Mouse (Mus musculus): ENCODE measurements around the gene Nek8.
"Not testable (repeated sequence)": the region's sequence is repeated elsewhere in the genome, so short reads cannot be mapped to it uniquely, and the experiment has no call there.

Gene Nek8

DNA sequence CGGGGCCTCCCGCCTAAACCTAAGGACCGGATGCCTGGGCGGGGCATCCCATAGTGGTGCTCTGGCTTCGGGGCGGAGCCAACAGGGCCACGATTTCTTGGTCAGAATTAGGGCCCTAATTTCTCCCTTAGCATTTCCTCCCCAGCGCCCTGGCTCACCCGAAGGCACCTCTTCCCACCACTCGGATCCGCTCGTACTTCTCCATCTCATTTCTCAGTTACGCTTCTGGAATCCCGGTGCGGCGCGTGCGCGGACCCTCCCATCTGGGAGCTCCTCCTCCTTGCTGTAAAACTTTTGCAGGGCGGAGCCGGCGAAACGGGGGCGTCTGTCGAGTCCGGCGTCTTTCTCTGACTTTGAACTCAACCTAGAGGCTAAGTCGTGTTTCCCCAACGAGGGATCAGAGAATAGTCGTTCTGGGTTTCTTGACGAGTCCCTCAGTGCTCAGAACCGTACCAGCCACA is at the start of gene Nek8, which contains the start of gene Tlcd1:
Gene Nek8, minus strand, starts transcription at position 274 of the 461 bp plus-strand sequence.
Gene Tlcd1, plus strand, starts transcription at position 310 of the 461 bp plus-strand sequence.
- DNase-seq (ENCODE audit: low spot score in 2 of 2), result peak; percentile 89 to 91

DNA sequence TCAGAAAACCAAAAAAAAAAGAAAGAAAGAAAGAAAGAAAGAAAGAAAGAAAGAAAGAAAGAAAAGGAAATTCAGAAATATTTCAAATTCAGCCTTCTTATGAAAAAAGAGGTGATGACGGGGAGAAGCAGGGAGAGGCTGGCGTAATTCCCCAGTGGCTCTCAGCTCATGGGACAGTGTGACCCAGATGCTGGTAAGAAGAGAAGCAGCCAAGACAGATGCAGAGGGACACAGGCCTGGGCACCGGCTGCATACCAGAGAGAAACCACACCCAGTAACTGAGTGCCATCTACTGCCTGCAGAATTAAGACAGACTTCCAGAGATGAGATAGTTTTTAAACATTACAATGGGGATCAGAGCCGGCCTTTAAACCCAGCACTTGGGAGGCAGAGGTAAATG is 47.1 kb upstream of the Nek8 start:
- DNase-seq (ENCODE audit: low spot score in 2 of 2), result no peak

DNA sequence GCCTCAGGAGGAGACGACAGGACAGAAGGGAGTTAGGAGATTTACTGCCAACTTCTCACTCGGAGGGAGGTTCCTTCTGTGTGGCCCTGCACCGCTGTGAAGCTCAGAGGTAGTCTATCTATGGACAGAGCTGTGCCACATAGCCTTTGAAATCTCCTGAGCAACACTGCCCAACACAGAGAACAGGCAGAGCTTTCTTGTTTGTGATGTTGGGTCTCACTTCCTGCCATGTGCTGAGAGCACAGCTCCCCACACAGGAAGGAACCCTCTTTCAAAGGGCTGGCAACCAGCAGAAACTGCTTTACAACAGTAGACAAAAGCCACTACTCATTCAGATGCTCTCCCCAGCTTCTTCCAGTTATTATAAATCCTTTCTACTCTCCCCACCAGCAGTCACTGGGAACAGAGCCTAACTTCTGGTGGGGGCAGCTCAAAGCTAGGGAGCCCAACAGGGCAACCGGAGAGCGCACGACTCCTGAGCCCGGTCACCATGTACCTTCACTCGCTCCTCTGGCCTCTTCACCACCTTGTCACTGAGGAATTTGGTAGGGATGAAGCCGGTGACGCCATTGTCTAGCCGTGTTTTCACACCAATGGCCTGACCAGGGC is 39.3 kb upstream of the Nek8 start:
- DNase-seq (ENCODE audit: low spot score in 2 of 2), result no peak

DNA sequence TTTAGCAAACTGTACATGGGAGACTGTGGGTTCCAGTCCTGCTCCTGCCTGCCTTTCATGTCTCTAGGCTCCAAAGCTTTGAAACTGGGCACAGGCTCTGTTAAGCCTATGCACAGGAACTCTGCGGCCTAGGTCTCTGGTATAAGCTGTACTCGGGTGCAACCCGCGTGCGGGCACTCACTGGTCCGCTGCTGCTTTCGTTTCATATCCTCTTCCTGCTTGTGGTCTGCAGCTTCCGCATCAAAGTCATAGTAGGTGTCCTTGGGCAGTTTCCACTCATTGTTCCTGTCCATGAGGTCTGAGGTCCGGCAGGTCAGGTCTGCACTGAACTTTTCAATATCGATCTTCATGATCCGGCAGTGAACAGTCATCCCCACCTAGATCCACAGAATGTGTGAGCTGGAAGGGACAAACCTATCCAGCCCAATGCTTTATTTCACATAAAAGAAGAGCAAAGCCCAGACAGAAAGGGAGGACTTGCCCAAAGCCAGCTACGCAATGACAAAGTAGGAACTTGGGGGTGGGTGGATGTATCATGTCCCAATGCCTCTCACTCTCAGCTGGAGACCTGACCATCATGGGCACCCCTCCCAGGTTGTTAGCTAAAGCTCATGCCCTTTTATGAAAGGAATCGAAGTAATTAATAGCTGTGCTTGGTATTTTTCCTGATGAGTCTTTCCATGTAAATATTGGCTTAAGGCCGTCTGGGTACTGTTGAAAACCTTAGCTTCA is 36.8 kb upstream of the Nek8 start:
- DNase-seq (ENCODE audit: low spot score in 2 of 2), result no peak

DNA sequence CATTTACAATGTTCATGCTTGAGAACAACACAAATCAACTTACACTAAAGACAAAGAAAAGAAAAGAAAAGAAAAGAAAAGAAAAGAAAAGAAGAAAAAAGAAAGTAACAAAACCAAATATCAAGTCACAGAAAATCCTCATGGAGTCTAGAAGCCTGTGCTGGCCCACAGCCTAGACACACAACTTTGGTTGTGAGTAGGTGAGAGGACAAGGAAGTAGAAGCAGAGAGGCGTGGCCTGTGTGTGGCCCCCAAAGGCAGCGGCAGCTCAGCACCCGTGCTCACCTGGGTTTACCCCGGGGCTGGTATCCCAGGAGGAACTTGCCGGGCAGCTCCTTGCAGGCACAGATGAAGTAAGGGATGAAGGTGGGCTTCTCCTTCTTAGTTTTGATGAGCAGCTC is 35.0 kb upstream of the Nek8 start:
- DNase-seq (ENCODE audit: low spot score in 2 of 2), result no peak

DNA sequence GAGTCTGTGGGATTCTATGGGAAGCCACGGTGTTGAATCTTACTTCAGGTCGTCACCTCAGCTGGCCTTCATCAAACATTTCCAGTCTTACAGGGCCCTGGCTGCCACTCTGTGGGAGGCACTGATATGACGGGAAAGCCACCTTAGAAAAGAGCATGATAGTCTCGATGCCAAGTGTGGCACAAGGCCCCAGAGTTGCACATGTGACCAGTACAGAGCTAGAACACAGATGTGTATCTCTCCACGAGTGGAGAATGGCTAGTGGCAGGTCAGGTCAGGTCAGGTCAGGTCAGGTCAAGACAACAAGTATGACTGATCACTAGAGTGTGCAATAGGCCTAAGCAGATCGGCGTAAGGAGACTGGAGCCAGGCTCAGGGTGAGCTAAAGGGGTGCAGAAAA is 34.1 kb upstream of the Nek8 start:
- no peak for DNase-seq (ENCODE audit: low spot score in 2 of 2)

DNA sequence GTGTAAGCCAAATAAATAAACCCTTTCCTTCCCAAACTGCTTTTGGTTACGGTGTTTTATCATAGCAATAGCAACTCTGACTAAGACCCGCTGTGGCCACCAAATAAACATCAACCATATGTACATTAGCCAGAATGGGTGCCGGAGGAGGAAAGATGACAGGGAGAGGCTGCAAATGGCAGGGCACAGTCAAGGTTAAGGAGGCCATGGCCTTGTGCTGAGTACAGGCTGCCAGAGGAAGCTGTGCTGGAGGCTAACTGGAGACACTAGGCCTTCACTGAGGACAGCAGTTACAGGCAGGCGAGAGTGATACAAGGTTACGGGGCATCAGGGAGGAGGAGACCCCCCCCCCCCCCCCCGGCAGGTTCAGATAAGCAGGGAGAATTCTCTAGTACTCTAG is 33.4 kb upstream of the Nek8 start:
- no peak for DNase-seq (ENCODE audit: low spot score in 2 of 2)

DNA sequence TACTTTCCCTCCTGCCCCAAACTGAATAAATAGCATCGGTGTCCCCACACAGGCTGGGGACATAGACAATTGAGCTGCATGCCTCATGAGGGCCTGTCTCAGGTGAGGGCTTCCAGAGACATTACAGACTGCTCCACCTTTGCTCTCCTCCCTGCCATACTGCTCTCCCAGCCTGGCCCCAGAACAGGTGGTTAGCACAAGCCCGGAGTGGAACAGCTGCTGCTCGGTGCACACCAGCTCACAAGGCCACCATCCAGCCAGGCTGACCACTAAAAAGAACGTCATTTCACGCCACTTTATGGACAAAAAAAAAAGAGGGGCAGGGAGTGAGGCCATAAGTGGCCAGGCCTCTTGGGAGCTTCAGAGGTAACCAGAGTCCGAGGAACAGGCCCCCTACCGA is 30.7 kb upstream of the Nek8 start:
- DNase-seq (ENCODE audit: low spot score in 2 of 2), result no peak

DNA sequence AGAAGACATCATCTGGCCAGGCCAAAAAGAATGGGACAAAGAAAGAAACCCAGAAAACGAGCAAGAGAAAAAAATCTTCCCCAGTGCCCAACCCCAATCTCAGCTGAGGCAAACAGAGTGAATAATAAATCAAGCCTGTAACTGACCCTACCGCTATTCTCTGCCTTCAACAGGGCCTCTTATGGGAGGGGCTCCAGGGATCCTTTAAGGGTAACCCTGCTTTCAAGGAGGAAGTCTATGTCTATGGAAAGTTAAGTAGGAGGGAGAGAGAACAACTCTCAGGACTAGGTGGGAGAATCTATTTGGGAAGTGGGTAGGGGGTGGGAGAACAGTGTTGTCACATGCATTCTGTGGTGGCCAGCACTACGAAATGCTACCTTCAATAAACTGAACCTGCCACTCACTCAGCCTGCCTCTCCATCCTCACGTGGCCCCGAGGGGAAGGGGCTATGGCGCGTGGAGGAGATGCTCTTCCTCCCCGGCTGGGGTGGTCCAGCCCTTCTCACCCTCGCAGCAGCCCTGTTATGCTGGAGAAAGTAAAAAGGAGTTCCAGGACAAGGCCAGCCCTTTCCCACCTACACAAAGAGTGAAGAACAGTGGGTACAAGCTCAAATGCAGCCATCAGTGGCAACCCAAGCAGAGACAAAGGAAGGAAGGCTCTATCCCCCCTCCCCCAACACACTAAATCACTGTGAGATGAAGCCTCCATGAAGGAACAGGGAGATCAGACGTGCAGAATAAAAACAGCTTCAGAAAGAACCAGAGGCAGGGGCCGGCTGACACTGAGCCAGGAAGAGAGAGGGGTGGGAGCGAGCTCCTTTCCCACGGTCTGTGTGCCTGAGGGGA is 29.1 kb upstream of the Nek8 start:
- no peak for DNase-seq (ENCODE audit: low spot score in 2 of 2)

DNA sequence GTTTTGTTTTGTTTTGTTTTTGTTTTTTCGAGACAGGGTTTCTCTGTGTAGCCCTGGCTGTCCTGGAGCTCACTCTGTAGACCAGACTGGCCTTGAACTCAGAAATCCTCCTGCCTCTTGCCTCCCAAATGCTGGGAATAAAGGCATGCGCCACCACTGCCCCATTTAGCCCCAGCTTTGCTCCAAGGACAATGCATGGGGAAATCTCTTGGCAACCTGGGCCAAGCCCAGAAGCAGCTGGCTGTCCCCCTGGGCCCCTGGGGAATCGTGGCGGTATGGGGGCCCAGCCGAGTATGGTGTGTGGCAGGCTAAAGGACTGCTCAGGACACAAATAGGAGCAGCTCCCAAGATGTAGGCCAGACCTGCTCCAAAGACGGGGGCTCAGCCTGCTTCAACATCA is 27.8 kb upstream of the Nek8 start:
- no peak for DNase-seq (ENCODE audit: low spot score in 2 of 2)

DNA sequence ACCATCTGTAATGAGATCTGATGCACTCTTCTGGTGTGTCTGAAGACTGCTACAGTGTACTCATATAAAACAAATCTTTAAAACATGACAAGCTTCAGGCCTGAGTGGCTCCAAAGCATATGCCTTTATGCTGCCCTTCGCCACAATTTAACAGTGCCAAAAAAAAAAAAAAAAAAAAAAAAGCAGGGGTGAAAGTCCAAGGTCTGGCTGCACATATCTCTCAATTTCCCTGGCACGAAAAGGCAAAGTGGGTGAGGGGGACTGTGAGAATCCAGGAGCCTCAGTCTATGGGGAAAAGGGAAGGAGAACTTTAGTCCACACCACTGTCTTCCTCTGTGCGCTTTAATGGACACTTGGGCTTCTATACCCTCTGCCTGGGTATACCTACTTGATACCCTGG is 25.9 kb upstream of the Nek8 start:
- no peak for DNase-seq (ENCODE audit: low spot score in 2 of 2)

DNA sequence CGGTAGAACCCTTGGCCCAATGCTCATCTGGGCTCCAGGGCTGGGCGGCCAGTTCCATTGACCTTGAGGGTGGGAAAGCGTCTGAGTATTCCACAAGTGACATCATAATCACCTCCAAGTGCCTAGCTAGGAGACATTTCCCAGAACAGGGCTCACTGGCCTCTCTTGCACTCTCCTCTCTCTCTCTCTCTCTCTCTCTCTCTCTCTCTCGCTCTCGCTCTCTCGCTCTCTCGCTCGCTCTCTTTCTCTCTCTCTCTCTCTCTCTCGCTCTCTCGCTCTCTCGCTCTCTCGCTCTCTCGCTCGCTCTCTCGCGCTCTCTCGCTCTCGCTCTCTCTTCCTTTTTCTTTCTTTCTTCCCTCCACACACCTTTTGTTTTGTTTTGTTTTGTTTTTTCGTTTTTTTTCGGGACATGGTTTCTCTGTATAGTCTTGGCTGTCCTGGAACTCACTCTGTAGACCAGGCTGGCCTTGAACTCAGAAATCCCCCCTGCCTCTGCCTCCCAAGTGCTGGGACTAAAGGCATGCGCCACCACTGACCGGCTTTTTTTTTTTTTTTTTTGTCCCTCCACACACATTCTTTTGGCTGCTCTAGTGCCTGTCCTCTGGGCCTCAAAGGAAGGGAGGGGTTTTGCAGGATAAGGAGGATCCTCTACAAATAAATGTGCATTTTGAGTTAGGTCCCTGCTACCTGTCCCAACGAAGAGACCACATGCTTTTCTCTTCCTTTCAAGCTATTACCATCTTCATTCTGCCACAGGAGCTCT is 18.8 kb upstream of the Nek8 start:
- no peak for DNase-seq (ENCODE audit: low spot score in 2 of 2)

DNA sequence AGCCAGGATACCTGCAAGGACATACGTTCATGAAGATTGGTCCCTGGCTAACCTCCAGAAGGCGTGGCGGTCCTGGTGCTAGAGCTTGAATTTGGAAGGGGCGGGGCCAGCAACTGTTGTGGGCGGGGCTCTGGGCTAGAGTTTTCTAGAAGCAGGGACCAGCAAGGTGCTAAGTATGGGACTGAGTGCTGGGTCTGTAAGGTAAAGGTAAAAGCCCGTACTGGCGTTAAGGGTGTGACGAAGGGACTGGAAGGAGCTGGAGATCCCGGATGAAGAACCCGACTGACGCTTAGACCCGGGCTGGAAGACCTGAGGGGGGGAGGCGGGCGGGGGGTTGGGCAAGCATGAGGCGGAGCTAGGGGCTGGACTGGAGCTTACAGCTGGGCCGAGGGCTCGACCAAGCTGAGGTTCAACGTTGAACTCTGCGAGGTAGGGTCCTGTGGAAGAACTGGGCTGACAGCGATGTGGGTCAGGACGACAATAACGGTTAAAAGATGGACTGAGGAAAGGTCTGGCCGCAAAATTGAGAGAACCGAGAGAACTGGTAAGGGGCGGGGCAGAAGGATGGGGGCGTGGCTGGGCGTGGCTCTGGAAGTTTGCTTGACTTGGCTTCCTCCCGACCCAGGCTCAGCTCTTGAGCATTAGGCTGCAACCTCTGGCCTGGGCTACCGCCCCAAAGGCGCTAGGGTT is 18.1 kb upstream of the Nek8 start:
- peak; percentile 78 to 84 for DNase-seq (ENCODE audit: low spot score in 2 of 2)

DNA sequence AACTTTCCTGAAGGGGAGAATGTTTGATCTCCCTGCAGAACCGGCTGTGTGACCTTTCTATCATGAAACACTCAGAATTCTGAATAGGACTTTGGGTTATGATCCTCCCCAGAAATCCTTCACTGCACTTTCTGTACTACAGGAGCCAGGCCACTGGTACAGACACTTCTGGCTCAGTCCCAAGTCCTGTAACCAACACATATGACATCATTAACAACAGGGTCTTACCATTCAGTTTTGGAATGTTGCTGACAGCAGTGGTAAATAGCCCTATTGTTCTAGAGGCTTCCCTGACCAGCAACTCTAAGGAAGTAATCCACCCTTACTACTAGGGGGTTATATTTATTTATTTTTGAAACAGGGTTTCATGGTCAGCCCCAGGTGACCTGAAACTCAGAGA is 16.6 kb upstream of the Nek8 start, which contains the start of gene Proca1:
Gene Proca1, plus strand, starts transcription at position 280 of the 400 bp plus-strand sequence.
- no peak for DNase-seq (ENCODE audit: low spot score in 2 of 2)

DNA sequence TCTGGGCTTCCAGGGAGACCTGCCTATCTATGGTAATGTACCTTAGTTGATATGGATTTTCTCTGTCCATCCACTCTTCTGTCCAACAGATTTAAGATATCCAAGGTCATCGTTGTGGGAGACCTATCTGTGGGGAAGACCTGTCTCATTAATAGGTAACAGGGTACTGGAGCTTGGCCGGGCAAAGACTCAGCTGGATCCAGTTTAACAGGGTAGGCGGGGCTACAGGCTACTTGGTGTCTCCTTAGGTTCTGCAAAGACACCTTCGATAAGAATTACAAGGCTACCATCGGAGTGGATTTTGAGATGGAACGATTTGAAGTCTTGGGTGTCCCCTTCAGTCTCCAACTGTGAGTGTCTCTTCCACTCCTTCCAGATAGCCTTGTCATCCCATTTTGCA is 13.6 kb upstream of the Nek8 start:
- DNase-seq (ENCODE audit: low spot score in 2 of 2), result no peak

DNA sequence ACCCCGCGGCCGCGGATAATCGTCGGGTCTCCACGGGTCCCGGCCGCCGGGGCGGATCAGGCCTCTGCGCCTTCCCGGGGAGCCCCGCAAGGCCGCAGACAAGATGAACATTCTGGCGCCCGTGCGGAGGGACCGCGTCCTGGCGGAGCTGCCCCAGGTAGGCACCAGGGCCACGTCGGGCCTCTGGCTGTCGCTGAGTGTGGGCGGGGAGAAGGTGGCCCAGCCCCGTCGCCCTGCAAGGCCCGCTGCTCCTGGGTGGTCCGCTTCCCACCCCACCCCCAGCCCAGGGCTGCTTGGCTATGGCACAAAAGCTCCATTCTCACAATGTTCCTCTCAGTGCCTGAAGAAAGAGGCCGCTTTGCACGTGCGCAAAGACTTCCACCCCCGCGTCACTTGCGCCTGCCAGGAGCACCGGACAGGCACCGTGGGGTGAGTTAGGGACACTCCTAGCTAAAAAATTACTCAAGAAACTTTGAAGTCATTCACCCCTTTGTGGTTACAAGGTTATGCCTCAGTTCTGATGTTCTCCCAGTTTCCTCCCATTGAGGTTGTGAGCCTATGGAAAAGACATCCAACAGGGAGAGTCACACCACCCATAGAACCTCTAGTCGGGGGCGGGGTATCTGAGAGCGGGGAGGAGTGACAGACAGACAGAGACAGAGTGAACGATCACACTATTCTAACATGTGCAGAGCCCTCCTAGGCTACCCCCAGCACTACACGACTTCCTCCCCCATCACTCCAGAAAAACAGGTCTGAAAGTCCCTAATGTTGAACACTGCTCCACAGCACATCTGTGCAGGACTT is 13.0 kb upstream of the Nek8 start:
- DNase-seq (ENCODE audit: low spot score in 2 of 2), result peak; percentile 53 to 58

DNA sequence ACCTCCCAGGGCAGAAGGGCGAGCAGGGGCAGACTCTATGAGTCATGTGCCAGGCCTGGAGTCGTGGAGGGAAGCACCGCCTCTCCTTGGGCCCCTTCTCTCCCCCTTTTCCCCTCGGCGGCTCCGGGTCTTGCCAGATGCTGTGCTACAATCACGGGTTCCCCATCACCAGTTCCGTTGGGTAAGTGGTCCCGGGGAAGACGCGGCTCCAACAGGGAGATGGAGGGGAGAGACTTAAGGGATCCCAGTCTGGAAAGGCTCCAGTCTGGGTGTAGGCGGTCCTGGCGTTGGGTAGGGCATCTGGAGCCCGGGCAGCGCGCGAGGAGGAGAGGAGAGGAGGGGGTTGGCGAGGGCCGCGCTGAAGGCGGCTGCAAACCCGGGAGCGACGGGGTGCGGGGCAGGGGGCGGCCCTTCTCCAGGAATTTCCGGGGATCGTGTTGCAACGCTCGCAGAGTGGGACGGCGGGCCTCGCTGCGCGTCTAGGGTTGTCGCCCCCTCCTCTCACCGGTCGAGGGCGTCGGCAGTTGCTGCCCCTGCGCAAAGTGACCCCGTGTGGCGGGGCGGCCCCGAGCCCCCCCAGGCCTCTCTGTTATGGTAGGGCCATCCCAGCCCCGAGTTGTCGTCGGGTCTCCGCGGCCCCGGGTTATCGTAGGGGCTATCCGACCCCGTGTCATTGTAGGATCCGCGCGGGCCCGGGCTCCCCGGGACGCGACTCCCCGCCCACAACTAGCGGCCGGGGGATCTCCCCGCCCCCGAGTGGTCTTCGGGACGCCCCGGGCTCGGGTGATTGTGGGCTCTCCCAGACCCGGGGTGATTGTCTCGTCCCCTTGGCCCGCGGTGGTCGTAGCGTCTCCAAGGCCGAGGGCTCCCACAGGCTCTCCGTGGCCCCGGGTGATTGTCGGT is 12.1 kb upstream of the Nek8 start, which contains the start of gene Rab34:
Gene Rab34, plus strand, starts transcription at position 100 of the 903 bp plus-strand sequence.
- peak; percentile 58 to 75 for DNase-seq (ENCODE audit: low spot score in 2 of 2)

DNA sequence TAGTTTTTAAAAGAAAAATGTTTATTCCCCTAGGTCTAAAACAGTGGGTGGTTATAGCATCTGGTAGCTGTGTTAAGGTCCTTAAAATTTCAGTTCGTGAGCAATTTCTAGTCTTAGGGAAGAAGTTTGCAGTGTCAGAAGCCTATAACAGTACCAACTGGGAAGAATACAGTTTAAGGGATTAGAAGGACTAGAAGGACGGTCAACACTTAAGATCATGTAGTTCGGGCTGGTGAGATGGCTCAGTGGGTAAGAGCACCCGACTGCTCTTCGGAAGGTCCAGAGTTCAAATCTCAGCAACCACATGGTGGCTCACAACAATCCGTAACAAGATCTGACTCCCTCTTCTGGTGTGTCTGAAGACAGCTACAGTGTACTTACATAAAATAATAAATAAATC is 8.2 kb upstream of the Nek8 start:
- not testable (repeated sequence) for DNase-seq (ENCODE audit: low spot score in 2 of 2)

DNA sequence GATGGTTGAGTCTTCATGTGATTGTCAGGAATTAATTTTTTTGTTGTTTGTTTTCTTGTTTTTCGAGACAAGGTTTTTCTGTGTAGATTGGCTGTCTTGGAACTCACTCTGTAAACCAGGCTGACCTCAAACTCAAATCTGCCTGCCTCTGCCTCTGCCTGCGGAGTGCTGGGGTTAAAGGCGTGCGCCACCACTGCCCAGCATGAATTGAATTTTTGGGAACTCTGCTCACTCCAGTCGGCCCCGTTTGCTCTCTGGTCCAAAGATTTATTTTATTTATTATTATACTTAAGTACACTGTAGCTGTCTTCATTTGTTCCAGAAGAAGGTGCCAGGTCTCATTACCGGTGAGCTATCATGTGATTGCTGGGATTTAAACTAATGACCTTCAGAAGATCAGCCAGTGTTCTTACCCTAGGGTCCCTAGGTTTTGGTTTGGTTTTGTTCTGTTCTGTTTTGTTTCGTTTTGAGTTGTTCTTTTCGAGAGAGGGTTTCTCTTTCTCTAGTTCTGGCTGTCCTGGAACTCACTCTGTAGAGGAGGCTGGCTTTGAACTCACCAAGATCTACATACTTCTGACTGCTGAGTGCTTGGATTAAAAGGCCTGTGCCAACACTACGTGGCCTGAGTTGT is 7.5 kb upstream of the Nek8 start:
- no peak for DNase-seq (ENCODE audit: low spot score in 2 of 2)
